Mouse (Mus musculus): ENCODE data around the gene Trpm5. TPM values are rescaled to one million over a fixed set of nuclear protein-coding genes. Genes with fewer than 3 reads are reported as not detected.

Gene Trpm5
- polyA plus RNA-seq, 1 experiment from 2014 or later: 1.3 TPM

- no peak overlapping the region for H3K9ac ChIP-seq (ENCODE audit: low read depth, low read length)
- 0 out of 2 replicates have a peak, but pooled peaks cover 8% of the 10 kb centered on the region for H3K4me1 ChIP-seq (replicated peaks; ENCODE audit: control insufficient read depth, insufficient read depth, low read length)
- no peak for TF ChIP-seq CTCF (IDR thresholded peaks at IDR 0.05; ENCODE audit: low read depth)
- H3K9me3 ChIP-seq (ENCODE audit: control insufficient read depth): no peaks in the 10 kb centered on the region
- WGBS: 73% methylated on average over 3 of the region's 3 CpGs
- no peaks in the 10 kb centered on the region for H3K36me3 ChIP-seq (ENCODE audit: control insufficient read depth, insufficient read depth)
- peaks cover 3% of the 10 kb centered on the region; the same call in 1 of the 2 replicates for H3K27me3 ChIP-seq (replicated peaks; ENCODE audit: control insufficient read depth, insufficient read depth, low read length)
- H3K27ac ChIP-seq (ENCODE audit: low read depth, low read length): no peak overlapping the region
- no peak for ATAC-seq
- H3K4me3 ChIP-seq (ENCODE audit: low read depth, low read length): no peak overlapping the region
- H3K4me2 ChIP-seq (replicated peaks; ENCODE audit: low read depth): no peak overlapping the region
These were observed 52.4 kb downstream of the Trpm5 start for GRCm38 (mm10) chr7:143042089-143042488.

GRCm38 (mm10) chr7:143041138-143041822 is 53.2 kb downstream of the Trpm5 start:
- Histone ChIP-seq H3K4me3 (ENCODE audit: low read depth, low read length) (no peak overlapping the region), H3K36me3 (ENCODE audit: control insufficient read depth, insufficient read depth) (no peaks in the 10 kb centered on the region), H3K27ac (ENCODE audit: low read depth, low read length) (no peak overlapping the region), H3K9ac (ENCODE audit: low read depth, low read length) (no peak overlapping the region), H3K4me1 (replicated peaks; ENCODE audit: control insufficient read depth, insufficient read depth, low read length) (0 out of 2 replicates have a peak, but pooled peaks cover 8% of the 10 kb centered on the region), H3K4me2 (replicated peaks; ENCODE audit: low read depth) (no peak overlapping the region), H3K27me3 (replicated peaks; ENCODE audit: control insufficient read depth, insufficient read depth, low read length) (peaks cover 3% of the 10 kb centered on the region; the same call in 1 of the 2 replicates), H3K9me3 (ENCODE audit: control insufficient read depth) (no peaks in the 10 kb centered on the region)
- TF ChIP-seq CTCF (IDR thresholded peaks at IDR 0.05; ENCODE audit: low read depth): no peak
- no peak for ATAC-seq
- WGBS: 43% methylated on average over 3 of the region's 3 CpGs

GRCm38 (mm10) chr7:143040561-143040960 is 53.9 kb downstream of the Trpm5 start:
- WGBS: 96% methylated on average over 3 of the region's 3 CpGs
- Histone ChIP-seq H3K9ac (ENCODE audit: low read depth, low read length) (no peak overlapping the region), H3K27me3 (replicated peaks; ENCODE audit: control insufficient read depth, insufficient read depth, low read length) (peaks cover 3% of the 10 kb centered on the region; the same call in 1 of the 2 replicates), H3K36me3 (ENCODE audit: control insufficient read depth, insufficient read depth) (no peaks in the 10 kb centered on the region), H3K9me3 (ENCODE audit: control insufficient read depth) (no peaks in the 10 kb centered on the region), H3K4me1 (replicated peaks; ENCODE audit: control insufficient read depth, insufficient read depth, low read length) (0 out of 2 replicates have a peak, but pooled peaks cover 8% of the 10 kb centered on the region), H3K4me2 (replicated peaks; ENCODE audit: low read depth) (no peak overlapping the region), H3K4me3 (ENCODE audit: low read depth, low read length) (no peak overlapping the region), H3K27ac (ENCODE audit: low read depth, low read length) (no peak overlapping the region)
- no peak for TF ChIP-seq CTCF (IDR thresholded peaks at IDR 0.05; ENCODE audit: low read depth)
- no peak for ATAC-seq

- Histone ChIP-seq H3K27me3 (replicated peaks; ENCODE audit: control insufficient read depth, insufficient read depth, low read length) (peaks cover 3% of the 10 kb centered on the region; the same call in 1 of the 2 replicates), H3K9me3 (ENCODE audit: control insufficient read depth) (no peaks in the 10 kb centered on the region), H3K4me1 (replicated peaks; ENCODE audit: control insufficient read depth, insufficient read depth, low read length) (0 out of 2 replicates have a peak, but pooled peaks cover 8% of the 10 kb centered on the region), H3K4me2 (replicated peaks; ENCODE audit: low read depth) (no peak overlapping the region), H3K9ac (ENCODE audit: low read depth, low read length) (no peak overlapping the region), H3K36me3 (ENCODE audit: control insufficient read depth, insufficient read depth) (no peaks in the 10 kb centered on the region), H3K4me3 (ENCODE audit: low read depth, low read length) (no peak overlapping the region), H3K27ac (ENCODE audit: low read depth, low read length) (no peak overlapping the region)
- 91% methylated on average over 3 of the region's 3 CpGs for WGBS
- no peak for TF ChIP-seq CTCF (IDR thresholded peaks at IDR 0.05; ENCODE audit: low read depth)
- ATAC-seq: no peak
These were observed 56.1 kb downstream of the Trpm5 start for GRCm38 (mm10) chr7:143038174-143038931.

- H3K9ac ChIP-seq (ENCODE audit: low read depth, low read length): no peak overlapping the region
- no peaks in the 10 kb centered on the region for H3K9me3 ChIP-seq (ENCODE audit: control insufficient read depth)
- ATAC-seq: no peak
- H3K36me3 ChIP-seq (ENCODE audit: control insufficient read depth, insufficient read depth): no peaks in the 10 kb centered on the region
- H3K4me2 ChIP-seq (replicated peaks; ENCODE audit: low read depth): no peak overlapping the region
- peaks cover 3% of the 10 kb centered on the region; the same call in 1 of the 2 replicates for H3K27me3 ChIP-seq (replicated peaks; ENCODE audit: control insufficient read depth, insufficient read depth, low read length)
- H3K4me3 ChIP-seq (ENCODE audit: low read depth, low read length): no peak overlapping the region
- 0 out of 2 replicates have a peak, but pooled peaks cover 8% of the 10 kb centered on the region for H3K4me1 ChIP-seq (replicated peaks; ENCODE audit: control insufficient read depth, insufficient read depth, low read length)
- 91% methylated on average over 4 of the region's 4 CpGs for WGBS
- no peak for TF ChIP-seq CTCF (IDR thresholded peaks at IDR 0.05; ENCODE audit: low read depth)
- H3K27ac ChIP-seq (ENCODE audit: low read depth, low read length): no peak overlapping the region
These were observed 57.1 kb downstream of the Trpm5 start for GRCm38 (mm10) chr7:143037306-143037705.

GRCm38 (mm10) chr7:143036787-143037186 is 57.7 kb downstream of the Trpm5 start:
- H3K27ac ChIP-seq (ENCODE audit: low read depth, low read length): no peak overlapping the region
- H3K36me3 ChIP-seq (ENCODE audit: control insufficient read depth, insufficient read depth): no peaks in the 10 kb centered on the region
- 79% methylated on average over 3 of the region's 3 CpGs for WGBS
- no peaks in the 10 kb centered on the region for H3K9me3 ChIP-seq (ENCODE audit: control insufficient read depth)
- TF ChIP-seq CTCF (IDR thresholded peaks at IDR 0.05; ENCODE audit: low read depth): no peak
- no peak overlapping the region for H3K4me3 ChIP-seq (ENCODE audit: low read depth, low read length)
- ATAC-seq: no peak
- H3K27me3 ChIP-seq (replicated peaks; ENCODE audit: control insufficient read depth, insufficient read depth, low read length): peaks cover 3% of the 10 kb centered on the region; the same call in 1 of the 2 replicates
- no peak overlapping the region for H3K9ac ChIP-seq (ENCODE audit: low read depth, low read length)
- 0 out of 2 replicates have a peak, but pooled peaks cover 4% of the 10 kb centered on the region for H3K4me1 ChIP-seq (replicated peaks; ENCODE audit: control insufficient read depth, insufficient read depth, low read length)
- H3K4me2 ChIP-seq (replicated peaks; ENCODE audit: low read depth): no peak overlapping the region

Data from intestine, postnatal 0 days (tissue).